Mouse (Mus musculus): Measurements from ENCODE around the gene Prkce.

Prkce gene

DNA sequence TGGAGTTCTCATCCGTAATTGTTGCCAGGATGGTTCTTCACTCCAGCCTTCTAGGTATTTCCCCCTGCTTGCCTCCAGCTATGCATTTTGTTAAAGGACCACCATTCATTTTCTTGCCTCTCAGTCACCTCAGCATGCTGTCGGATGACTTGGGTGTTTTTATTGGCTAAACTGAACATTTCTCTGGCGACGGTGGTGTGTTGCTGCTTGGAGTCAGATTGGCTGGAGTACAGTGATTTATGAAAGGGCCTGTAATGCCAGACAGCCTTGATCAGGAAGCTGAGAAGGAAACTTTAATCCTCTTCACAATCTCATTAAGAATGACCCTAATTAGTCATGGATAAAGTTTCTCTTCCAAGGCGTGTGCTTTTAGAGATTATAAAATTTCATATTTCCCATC, 342.3 kb downstream of the Prkce start:
- no peak for DNase-seq (ENCODE audit: low spot score in 2 of 2)

DNA sequence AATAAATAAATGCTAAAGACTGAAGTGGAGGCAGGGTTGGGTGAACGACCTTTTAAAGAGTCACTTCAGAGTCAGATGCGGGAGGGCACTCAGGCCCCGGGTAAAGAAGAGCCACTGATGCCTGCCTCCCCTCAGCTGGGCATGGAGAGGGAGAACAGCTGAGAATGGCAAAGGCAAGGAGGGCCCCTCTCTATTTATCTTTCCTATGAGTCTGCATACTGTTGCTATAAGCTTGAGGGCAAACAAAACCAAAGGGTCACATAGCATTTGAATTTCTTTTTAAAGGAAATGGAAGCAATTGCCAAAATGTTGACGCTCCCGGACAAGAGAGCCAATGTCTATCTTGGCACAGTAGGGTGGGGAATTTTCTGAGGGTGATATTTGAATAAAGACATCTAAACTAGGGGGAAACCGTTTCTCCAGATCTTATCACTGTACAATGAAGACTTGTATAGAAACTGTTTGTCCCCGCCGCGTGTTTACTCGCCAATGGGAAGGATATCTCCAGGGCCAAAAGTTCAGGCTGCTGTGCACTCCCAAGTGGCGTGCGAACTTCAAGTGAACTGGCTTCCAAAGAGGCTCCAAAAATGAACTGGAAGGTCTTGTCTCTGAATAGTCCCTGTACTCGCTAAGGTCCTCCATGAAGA, 347.5 kb downstream of the Prkce start:
- no peak for DNase-seq (ENCODE audit: low spot score in 2 of 2)

DNA sequence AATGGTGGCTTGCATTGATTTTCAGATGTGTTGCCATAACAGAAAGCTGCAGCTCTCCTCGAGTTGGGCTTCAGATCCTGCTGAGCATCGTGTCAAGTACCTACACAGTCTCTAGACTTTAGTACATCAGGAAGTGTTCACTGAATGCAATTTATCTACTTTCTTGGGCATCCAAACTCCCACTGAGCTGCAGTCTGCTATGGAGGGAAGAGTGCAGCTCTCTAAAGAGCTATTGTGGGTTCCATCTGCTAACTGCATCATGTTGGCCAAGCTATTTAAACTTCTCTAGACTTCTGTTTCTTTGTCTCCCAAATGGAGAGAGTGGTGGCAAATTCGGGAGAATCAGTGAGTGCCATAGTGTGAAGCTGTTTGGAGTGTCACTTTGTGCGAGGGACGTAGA, 349.0 kb downstream of the Prkce start:
- no peak for DNase-seq (ENCODE audit: low spot score in 2 of 2)

DNA sequence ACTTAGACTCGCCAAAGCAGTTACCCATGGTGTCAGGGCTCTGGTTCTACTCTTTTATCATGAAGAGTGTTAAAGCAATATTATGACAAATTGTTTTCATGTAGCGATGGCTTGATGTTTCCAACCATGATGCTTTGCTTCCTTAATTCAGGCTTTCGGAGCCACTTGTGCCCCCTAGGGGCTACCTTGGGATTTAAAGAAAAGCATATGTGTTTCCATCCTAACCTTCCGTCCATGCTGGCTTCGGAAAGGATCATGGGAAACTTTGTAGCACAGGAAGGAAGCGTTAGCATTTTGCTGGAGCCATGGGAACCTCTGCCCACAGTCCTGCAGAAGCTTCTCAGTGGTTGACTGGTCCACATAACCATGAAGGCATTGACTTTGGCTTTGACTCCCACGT, 351.0 kb downstream of the Prkce start:
- DNase-seq (ENCODE audit: low spot score in 2 of 2) = no peak

DNA sequence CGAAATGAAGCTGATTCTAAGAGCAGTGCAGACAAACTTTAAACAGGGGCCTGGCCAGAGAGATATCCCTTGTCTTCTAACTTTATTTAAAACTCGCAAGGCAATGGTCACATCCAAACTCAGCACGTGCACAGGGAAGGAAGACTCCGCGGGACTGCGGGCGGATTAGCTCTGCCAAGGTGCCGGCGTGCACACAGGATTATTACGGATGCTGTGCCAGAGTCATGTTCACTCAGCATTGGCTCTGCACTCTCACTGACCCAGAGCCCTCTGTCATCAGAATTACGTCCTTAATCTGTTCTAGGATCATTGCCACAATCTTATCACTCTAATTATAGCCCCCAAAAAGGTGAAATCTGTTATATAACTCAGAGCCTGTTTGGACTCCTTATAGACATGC, 353.7 kb downstream of the Prkce start:
- no peak for DNase-seq (ENCODE audit: low spot score in 2 of 2)

DNA sequence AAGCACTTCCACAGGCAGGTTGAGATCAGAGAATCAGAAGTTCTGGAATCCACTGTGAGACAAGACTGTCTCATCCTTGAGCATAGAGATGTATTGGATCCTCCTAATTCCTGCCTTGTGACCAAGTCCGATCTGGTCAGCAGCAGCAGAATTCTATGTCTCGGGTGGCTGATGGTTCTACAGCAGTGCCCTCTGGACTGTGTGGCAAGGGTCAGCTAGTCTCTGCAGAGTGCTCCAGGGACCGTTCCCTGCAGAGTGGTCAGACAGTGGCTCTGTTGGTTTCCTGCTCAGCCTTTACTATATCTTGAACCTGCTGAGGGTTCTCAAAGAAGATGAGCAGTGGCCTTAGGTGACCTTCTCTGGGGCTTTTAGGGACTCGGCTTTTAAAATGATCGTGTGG, 355.1 kb downstream of the Prkce start:
- no peak for DNase-seq (ENCODE audit: low spot score in 2 of 2)

DNA sequence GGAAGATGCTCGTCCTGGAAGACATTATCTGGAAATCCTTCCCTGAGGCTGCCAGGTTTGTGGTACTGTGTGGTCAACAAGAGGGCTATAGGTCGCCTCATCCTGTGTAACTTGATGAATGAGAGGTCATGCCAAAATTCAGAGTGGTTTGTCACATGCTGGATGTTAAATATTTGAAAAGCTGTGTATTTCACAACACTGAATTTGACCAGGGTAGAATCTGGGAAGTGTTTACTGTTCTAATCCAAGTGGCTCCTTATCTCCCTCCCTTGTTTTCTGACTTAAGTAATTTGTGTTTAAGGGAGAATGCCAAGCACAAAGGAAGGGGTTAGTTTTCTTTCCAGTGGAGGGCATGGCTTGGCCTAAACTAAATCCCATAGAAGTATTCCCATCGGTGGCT, 355.8 kb downstream of the Prkce start:
- DNase-seq (ENCODE audit: low spot score in 2 of 2) = no peak

DNA sequence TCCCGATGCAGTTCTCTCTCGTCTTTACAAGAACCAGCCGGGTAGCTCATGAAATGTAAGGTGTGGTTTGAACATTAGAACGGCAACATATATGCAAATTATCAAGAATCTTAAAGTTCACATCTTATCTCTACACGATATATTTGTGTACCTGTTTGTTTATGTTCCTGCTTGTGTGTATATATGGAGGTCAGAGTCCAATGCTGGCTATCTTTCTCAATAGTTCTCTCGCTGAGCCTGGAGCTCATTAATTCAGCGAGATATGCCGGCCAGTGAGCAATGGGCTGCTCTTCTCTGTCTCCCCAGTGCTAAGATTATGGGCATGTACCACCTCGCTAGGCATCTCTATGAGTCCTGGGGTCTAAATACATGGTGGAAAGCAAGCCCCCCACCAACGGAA, 356.3 kb downstream of the Prkce start:
- DNase-seq (ENCODE audit: low spot score in 2 of 2) = no peak

DNA sequence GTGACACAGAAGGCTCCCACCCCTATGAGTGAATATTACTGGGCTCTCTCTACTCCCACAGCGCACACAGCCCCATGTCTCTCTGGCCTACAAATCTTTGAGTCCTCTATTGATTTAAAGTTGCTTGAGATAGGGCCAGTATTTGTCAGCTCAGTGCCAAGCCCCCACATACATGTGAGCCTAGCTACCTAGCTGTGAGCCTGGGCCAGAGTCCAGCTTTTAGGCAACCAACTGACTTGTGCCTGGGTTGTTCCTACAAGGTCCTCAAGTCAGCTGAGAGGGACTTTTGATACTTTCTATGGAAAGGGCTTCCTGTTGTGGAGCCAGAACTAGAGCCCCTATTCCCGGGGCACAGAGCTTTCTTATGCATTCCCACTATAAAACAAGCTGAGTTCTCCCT, 357.5 kb downstream of the Prkce start:
- no peak for DNase-seq (ENCODE audit: low spot score in 2 of 2)

DNA sequence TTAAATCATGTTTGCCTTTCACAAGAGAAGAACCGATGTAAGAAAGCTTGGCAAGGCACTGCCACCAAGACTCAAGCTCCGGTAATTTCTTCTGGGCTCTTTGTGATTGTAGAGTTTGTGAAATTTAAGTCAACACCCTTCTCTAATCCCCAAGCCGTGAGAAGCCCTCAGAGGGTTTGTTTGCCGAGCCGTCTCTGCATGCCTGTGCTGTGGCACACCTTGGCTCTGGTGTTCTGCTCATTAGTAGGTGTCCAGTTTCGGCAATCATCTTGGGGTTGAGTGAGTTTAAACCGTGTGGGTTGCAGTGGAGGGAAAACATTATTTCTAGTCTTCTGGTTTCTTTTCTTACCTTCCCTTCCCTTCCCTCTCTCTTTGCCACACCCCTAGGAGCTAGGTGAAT, 358.4 kb downstream of the Prkce start:
- no peak for DNase-seq (ENCODE audit: low spot score in 2 of 2)

DNA sequence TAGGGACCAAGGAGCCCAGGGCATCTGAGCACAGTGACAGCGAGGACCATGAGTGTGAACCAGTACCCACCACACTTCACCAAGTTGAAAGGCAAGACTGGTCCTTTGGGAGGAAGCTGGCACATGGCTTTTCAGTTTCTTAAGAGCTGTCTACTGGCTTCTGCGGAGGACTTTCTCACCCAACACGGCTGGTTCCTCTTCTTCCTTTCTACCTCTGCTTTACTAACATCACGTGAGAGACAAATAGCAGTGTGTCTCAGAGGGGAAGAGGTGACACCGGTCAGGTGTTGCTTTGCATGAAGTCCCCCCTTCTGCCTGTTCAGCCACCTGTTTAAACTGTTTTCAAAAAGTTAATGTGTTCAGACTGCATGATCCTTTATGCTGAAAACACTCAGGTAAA, 359.7 kb downstream of the Prkce start:
- DNase-seq (ENCODE audit: low spot score in 2 of 2) = no peak

DNA sequence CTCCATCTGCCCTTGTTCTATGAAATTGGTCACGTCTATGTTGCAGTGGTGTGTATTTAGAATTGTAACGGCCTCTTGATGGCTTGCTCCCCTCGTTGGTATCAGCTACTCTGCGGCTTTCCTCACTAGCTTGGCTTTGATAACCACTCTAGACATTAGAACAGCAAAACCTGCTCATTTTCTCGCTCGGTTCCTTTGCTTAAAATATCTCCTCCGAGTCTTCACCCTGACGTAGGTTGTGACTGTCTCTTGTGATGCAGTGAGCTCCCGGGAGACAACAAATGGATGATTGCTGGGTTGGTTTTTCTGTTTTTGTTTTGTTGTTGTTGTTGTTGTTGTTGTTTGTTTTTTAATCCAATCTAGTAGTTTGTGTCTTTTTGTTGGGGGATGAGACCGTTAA, 361.4 kb downstream of the Prkce start:
- no peak for DNase-seq (ENCODE audit: low spot score in 2 of 2)

DNA sequence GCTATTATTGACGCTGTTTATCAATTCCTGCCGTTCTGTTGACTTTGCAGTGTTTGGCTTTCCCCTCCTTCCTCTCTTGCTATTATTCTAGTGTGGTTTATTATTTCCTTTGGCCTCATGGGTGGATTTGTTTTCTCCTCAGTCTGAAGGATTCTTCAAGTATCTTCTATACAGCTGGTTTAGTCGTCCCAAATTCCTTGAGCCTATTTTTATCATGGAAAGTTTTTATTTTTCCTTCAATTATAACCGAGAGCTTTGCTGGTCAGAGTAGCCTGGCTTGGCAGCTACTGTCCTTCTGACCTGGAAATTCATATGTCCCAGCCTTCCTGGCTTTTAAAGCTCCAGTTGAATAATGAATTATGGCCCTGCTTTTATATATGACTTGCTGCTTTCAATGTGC, 361.8 kb downstream of the Prkce start:
- no peak for DNase-seq (ENCODE audit: low spot score in 2 of 2)

DNA sequence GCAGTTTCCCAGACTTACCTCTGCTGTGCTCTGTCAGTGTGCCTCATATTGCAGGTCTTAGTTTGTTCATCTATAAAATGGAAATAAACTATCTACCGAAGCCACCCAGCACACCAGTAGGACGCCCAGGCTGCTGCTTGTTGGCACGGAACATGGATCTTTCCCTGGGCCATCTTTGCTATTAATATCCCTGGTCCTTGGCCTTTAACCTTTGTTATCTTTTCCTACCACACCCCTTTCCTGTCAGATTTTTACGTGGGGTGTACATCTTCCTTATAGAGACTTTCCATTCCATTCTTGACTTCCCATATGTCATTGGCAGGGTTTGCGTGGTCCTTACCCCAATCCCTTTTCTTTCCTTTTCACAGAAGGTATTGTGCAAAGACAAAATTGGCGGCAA, 363.6 kb downstream of the Prkce start:
- no peak for DNase-seq (ENCODE audit: low spot score in 2 of 2)

DNA sequence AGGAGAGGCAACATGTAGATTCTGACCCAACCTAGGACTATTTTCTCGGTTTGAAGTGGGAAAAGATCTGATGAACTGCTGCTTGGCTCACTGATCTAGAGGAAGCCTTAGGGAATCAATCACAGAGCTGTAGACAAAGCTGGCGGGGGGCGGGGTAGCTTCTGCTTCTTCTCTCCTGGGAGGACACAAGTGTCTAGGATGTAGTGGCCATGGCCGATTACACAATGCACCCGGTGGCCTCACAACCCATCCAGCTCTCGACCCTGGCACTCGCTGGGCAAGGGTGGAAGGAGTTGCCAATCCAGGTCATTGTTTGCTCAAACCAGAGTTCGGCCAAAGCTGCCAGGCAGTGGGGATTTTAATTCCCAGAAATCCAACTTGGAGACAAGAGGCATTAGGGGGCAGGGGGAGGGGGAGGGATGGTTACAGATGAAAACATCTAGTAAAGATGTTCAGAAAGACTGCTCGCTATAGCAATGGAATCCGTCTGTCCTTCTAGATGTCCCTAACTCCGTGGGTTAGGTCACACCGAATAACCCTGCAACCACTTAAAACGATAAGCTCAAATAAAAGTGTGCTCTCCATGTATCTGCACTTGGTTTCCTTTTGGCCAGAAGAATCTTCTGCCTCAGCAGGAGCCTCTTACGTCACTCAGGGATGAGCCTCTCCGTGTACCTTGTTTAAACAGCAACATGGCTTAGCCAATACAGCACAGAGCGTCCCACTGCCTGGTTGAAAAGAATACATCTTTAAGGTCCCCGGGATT, 365.4 kb downstream of the Prkce start:
- no peak for DNase-seq (ENCODE audit: low spot score in 2 of 2)

DNA sequence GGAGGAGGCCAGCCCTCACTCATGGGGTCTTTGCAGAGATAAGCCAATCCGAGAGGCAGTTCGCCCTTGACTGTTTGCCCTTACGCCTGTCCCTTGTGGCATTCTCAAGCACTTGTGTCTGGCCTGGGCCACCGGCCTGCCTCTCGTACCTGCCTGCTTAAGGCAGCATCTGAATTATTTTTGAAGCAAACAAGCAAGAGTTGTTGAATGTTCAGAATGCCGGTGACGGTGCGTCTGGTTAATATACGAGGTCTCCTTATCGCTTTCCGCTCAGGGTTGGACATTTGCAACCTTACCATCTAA, 365.9 kb downstream of the Prkce start:
- no peak for DNase-seq (ENCODE audit: low spot score in 2 of 2)

DNA sequence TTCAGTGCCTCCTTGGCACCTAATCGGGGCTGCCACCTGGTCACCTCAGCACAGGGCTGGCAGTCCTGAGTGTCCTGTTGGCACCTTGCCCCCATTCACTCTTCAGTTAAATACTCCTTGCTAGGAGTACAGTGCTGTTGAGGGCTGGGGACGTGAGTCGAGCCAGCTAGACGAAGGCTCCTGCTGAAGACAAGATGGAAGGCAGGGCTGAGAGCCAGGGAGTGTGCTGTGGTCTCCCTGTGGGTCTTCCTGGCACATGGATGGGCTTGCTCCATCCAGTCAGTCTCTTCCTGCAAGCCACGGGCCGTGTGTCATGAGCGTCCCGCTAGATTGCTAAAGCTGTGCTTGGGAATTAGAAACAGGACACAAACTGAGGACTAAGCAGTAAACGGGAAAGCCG, 367.5 kb downstream of the Prkce start:
- no peak for DNase-seq (ENCODE audit: low spot score in 2 of 2)

DNA sequence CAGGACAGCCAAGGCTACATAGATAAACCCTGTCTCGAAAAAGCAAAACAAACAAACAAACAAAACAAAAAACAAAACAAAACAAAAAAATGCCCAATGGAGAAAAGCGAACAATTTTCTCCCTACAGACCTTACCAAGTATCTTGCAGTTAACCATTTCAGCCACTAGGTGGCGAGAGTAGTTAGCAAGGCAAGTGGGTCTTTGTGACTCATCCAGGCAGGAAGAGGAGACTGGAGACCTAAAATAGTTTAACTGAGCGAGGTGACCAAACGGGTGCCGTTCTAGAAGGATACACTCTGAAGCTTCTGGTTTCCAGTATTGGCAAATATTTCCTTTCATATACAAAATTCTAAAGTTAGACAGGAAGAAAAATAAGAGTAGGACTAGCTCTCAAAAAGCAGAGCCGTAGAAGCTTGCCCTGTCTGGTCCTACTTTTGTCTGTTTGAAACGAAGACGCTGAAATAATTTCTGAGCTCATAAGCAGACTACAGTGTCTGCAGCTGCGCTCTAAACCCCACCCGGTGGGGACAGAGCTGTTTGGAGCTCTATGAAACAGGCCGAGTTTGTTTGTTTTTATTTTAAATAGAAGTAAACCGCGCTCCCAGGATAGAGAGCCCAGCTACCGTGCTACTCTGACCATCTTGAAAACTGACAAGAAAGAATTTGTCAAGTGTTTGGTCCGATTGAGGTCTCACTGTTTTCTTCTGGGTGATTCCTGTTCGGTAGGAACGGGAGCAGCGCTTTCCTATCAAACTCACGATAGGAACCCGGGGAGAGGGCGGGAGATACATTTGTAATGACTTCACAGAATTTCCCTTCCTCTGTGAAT, 368.5 kb downstream of the Prkce start:
- DNase-seq (ENCODE audit: low spot score in 2 of 2) = peak; percentile 60 to 72

DNA sequence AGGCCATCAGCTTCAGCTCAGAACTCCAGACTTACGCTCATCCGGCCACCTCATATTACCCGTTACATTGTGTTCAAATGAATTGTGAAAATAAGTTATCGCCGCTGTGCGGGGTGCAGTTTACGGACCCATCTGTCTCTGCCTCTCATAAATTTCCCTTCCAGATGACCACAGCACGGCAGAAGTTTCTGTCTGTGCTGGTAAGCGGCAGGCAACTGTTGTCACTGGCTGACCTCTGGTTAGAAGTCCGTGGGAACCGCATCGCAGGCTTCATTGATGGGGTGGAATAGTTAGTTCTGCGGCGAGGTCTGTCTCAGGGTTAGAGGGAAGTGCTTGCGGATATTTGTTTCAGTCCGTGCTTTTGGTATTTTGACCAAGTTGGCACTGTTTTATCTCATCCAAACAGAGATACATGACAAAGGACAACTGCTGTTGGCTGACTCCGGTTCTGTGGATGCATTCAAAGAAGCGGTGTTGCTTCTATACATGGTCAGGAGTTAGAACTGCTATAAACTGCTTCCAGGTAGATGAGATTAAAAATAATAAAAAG, 372.4 kb downstream of the Prkce start:
- no peak for DNase-seq (ENCODE audit: low spot score in 2 of 2)

DNA sequence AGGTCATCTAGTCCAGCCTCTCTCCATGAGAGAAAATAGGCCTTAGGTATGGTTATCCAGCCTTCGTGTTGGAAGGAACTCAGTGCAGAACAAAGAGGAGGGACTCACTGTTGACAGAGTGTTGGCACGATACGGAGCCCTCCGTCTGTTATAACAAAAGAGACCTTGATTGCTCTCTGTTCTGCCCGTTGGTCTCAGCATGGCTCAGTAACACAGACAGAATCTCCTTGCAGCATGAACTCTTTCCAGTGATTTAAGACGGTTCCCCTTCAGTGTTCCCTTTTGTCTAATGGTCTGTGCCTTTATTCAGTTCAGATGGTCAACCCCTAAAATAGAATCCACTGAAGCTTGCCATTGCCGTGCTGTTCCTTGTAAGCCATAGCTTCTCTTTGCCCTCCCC, 378.9 kb downstream of the Prkce start:
- DNase-seq (ENCODE audit: low spot score in 2 of 2) = no peak

DNA sequence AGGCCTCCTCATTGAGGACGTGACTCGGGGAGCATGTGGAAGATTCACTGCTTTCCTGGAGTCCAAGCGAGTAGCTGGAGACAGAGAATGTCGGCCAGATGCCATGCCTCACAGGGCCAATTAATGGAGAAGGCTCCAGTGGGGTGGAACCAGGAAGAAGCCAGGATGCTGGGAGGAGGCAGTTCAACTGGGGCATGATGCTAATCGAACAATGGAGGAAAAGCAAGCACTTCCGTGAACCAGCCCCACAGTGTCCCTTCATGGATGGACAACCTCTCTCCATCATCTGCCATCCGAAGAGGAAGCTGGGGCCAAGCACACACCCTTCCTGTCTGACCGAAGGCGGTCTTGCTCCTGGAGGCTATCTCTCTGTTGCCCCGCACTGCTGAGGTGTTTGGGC, 381.5 kb downstream of the Prkce start:
- no peak for DNase-seq (ENCODE audit: low spot score in 2 of 2)

DNA sequence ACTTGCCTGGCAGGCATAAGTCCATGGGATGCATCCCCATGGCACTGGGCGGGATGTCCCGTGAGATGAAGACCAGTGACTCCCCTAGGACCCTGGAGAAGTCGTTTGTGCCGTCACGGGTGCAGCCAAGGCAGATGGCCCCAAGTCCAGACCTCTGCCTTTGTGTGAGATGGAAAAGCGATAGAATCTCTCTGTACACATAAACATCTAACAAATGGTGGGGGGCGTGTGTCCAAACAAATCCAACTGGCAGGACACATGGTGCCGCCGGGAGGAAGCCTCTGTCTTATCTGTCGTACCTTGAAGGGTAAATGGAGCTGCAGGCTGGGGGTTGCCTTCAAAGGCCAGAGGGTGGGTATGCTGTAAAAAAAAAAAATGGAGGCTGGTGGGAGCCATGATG, 384.0 kb downstream of the Prkce start:
- DNase-seq (ENCODE audit: low spot score in 2 of 2) = no peak

DNA sequence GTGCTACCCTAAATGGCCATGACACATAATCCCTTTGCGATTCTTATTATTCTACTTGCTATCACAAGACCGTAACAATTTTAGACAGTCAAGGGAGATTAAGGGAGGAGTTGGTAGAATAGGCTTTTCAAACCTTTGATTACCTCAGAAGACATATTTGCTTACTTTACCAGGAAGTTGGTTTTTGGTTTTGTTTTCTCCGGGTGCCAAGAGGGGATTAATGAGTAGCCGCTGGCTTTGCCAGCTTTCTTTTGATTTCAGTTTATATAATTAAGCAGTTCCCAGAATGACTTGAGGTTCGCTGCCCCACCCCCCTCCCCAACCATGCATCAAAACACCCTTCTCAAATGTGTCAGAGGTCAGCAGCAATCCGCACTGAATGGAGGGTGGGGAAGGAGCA, 384.4 kb downstream of the Prkce start:
- DNase-seq (ENCODE audit: low spot score in 2 of 2) = no peak
